Mouse (Mus musculus) heart, postnatal 25 days (tissue): ENCODE results near the gene Ganab. TPM values are rescaled to one million over a fixed set of nuclear protein-coding genes. Genes with fewer than 3 reads are reported as not detected.

ENCODE experiments used
- DNase-seq: peaks from one replicate; pipeline ENCODE4 v3.0.0; 2022; ENCODE audit warnings: low spot score
- intact Hi-C: fragments of 180-260 bp; cut with DNase I; formaldehyde crosslinking; loops from one replicate; pipeline ENCODE4 v1.15.1; 2025
- total RNA-seq, 2 experiments: library from RNA; stranded (reverse); gene quantifications; 2 replicates each; pipeline ENCODE4 v1.2.3; 2021

Ganab gene
- total RNA-seq, 2 experiments from 2014 or later = 55.6 to 58.7 TPM

DNA sequence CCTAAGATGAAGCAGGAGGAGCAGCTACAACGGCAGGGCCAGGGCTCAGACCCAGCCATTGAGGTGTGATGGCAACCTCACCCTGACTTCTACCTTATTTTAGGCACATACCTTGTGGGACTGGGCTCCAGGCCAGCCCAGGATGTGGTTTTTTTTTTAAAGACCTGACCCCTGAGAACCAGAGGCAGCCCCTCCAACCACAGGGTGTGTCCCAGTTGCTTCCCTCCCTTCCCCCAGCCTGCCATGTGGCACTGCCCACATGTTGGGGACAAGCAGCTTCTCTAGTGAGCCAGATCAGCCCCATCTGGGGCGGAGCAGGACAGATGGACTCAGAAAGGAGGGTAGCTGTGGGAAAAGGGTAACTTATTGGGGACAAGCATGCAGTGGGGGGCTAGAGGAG is 28.9 kb downstream of the Ganab start:
- intact Hi-C loops = no loop called here
- no peak for DNase-seq

DNA sequence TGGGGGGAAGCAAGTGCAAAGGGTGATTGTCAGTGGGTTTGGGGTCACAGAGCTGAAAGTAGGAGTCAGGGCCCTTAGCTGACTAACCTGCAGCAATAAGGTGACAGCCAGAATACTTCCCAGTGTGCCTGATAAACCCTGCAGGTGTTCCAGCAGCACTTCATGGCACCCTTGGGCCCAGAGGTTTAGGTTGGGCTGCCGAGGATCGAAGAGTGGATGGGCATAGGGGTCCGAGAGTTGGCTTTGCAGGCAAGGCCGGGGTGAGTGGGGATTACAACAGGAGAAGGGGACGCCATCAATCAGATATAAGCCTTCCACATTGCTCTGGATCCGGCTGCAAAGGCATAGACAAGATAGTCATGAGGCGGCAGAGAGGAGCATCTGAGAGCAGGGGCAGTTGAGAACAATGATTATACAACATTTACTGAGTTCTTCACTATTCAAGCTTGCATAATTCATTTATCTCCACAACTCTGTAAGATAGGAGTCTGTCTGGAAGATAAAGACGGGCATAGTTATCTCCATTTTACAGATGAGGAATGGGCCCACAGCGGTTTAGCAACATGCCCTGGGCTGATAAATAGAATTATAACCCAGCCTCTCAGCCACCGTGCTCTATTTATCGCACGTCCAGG is 30.1 kb downstream of the Ganab start:
- intact Hi-C loops = loop anchor here (2.0 kb wide), 1 partner anchor 15 kb away; no protein-coding TSS in a partner anchor
- no peak for DNase-seq

DNA sequence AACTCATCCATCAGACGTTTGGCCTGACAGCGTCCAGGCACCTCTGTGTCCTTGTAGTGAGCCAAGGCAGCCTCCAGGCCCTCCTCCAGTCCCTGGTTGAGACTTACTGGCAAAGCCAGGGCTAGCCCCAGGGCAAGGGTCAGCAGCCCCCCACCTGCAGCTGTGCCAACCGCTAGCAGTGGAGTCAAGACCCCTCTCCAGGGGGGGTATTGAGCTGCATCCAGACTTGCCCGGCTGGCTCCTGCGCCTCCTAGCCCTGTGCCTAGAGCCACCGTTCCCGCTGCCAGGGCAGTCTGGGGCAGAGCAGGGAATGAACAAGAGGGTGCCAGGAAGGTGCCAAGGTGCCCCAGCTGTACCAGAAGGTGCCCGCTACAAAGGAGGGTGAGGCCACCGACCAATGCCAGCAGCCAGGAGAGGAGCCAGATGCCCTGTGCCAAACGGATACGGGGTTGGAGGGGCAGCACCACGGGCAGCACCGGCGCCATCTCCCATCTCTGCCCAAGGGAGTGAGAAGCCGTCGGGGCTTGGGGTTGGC is 30.9 kb downstream of the Ganab start:
- no peak for DNase-seq
- intact Hi-C loops = loop anchor here (2.0 kb wide), 1 partner anchor 14 kb away; no protein-coding TSS in a partner anchor

GRCm38 (mm10) chr19:8929224-8930088 is 31.6 kb downstream of the Ganab start, which contains the start of the genes Rom1 and Eml3:
Rom1 (minus strand) TSS chr19:8929356.
Eml3 (plus strand) TSS chr19:8929552.
- intact Hi-C loops = loop anchor here (2.0 kb wide), 1 partner anchor 13 kb away; no protein-coding TSS in a partner anchor
- peak; percentile 87 for DNase-seq

DNA sequence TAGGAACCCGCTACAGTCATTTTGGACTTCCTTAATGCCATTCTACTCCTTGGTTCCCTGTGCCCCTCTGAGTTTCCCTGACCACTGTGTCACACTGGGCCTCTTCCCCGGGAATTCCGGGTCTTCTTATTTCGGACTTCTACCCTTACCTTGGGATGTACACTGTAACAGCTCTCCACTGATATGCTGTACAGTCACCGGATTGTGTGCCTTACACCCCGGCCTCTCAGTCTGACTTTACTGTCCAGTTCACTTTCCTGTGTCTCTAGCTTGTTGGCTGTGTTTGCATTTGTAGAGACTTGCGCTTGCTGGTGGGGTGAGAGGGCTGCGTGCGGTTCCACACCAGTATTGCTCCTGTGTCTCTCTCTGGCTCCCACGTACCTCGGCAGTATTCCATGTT is 32.2 kb downstream of the Ganab start:
- intact Hi-C loops = no loop called here
- DNase-seq = no peak

DNA sequence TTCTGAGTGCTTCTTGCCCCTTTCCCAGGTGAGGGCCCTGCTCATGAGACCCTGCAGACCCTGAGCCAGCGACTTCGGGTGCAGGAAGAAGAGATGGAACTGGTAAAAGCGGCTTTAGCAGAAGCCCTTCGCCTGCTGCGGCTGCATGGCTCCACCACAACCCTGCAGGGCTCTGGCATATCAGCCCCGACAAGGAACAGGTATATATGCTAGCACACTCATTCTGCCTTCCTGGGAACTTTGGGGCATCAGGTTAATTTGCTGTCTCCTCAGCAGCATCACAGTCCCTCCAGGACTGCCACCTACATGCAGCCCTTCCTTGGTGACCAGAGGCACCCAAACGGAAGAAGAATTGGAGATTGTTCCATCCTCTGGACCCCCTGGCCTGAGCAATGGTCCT is 32.9 kb downstream of the Ganab start:
- no peak for DNase-seq
- intact Hi-C loops = no loop called here

GRCm38 (mm10) chr19:8936736-8937135 is 38.9 kb downstream of the Ganab start:
- intact Hi-C loops = no loop called here

DNA sequence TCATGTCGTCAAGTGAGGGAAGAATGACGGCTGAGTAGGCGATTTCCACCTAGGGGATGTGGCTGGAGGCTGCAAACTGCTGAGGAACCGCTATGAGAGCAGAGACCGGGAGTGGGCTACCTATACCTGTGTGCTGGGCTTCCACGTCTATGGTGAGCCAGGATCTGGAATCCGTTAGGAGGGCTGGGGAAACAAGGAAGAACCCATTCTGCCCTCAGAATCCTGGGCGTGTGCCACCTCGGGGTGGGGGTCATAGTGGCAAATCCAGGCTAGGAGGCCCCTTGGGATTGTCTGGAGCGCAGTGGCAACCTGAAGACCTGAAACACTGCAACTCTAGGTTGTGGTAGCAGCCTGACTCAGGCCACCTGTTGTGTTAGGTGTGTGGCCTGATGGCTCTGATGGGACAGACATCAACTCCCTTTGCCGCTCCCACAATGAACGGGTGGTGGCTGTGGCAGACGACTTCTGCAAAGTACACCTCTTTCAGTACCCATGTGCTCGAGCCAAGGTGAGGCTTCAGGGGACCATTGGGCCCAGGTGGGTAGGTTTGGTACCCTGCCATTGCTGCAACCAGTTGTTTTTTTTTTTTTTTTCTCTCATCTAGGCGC is 42.8 kb downstream of the Ganab start:
- intact Hi-C loops = loop anchor here (2.0 kb wide), 1 partner anchor 20 kb away; the partner anchor contains the start of gene B3gat3
- no peak for DNase-seq

More at GRCm38 (mm10) chr19:8936736-8937135, 38.9 kb downstream of the Ganab start:
- DNase-seq = no peak

GRCm38 (mm10) chr19:8941136-8941514 is 43.3 kb downstream of the Ganab start:
- intact Hi-C loops = loop anchor here (2.0 kb wide), 1 partner anchor 20 kb away; the partner anchor contains the start of gene B3gat3
- no peak for DNase-seq

DNA sequence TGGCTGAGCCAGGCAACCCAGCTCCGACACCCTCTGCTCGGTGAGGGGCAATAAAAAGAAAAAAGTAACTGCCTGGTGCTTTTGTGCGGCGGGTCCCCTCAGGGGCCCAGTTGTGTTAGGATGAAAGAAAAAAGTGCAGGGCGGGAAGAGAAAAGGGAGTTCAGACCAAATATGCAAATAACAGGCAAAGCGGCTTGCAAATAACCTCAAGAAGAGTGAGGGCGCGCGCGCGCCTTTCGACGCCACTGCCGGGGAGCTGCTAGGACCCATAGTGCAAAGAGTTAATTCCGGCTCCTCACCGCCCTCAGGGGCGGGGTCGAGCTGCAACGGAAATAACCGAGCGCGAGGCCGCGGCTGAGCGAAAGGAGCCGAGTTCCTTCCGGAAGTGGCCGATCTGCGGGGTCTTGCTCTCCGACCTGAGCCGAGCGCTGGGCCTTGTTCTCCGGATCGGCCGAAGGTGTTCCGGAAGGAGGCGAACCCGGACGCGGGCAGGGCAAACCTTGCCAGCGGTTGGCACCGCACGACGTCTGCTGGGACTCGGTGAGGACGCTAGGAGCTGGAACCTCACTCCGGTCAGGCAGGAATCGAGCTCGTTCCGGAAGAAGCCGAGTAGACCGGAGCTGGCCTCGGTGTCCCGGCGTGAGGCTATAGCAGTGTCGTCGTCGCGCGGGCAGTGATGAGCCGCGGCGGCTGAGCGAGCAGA is 43.8 kb downstream of the Ganab start, which contains the start of gene Mta2:
Gene Mta2, plus strand, starts transcription at position 361 of the 703 bp plus-strand sequence.
- DNase-seq = peak; percentile 86
- intact Hi-C loops = loop anchor here (1.0 to 2.0 kb wide), 3 partner anchors 12 to 21 kb away; partner anchors contain the start of genes B3gat3, Eml3, Rom1 and Tut1

- DNase-seq = peak; percentile 28
- intact Hi-C loops = loop anchor here (1.0 to 2.0 kb wide), 2 partner anchors 11 to 14 kb away; partner anchors contain the start of genes Eml3, Rom1 and Tut1
These were observed 44.5 kb downstream of the Ganab start for GRCm38 (mm10) chr19:8942276-8942964.

GRCm38 (mm10) chr19:8943047-8943446 is 45.2 kb downstream of the Ganab start:
- no peak for DNase-seq
- intact Hi-C loops = loop anchor here (2.0 kb wide), 1 partner anchor 14 kb away; the partner anchor contains the start of genes Eml3 and Rom1

- no peak for DNase-seq
- intact Hi-C loops = no loop called here
These were observed 46.2 kb downstream of the Ganab start for GRCm38 (mm10) chr19:8944062-8944461.

DNA sequence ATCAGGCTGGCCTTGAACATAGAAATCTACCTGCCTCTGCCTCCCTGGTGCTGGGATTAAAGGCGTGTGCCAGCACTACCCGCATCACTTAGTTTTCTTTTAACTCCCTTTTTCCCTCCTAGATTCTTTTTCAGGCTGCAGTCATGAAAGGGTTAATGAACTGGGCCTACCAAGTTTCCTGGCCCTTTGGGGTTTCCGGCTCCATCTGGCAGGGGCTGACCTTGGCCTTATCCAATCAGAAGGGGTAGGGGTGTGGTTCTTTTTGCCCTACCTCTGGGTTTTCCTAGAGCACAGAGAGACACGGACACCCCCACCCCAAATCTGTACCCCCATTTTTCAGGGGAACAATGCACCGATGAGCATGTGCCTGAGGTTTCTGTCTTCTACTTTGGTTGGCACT is 46.9 kb downstream of the Ganab start:
- intact Hi-C loops = loop anchor here (5.0 kb wide), 1 partner anchor 32 kb away; no protein-coding TSS in a partner anchor
- DNase-seq = peak; percentile 44

DNA sequence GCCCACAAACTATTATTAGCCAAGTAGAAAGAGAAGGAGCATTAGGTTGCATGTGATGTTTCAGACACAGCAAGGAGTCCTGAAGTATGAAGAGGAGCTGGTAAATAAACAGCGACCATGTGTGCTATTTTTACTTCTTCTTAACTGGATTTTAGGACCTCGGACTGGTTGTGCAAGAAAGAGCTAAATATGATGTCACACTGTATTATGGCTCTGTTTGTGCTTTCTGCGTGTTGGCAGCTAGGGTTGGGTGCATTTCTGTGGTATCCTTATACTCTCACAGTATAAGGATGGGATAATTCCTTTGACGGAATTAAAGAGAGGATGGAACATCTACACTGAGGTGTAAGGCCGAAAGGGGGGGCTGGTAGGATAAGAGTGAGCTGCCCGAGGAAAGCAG is 47.4 kb downstream of the Ganab start:
- intact Hi-C loops = loop anchor here (5.0 kb wide), 1 partner anchor 33 kb away; no protein-coding TSS in a partner anchor
- no peak for DNase-seq

- DNase-seq = no peak
- intact Hi-C loops = loop anchor here (5.0 kb wide), 1 partner anchor 35 kb away; no protein-coding TSS in a partner anchor
These were observed 49.1 kb downstream of the Ganab start for GRCm38 (mm10) chr19:8946929-8947328.

- intact Hi-C loops = no loop called here
These were observed 52.3 kb downstream of the Ganab start for GRCm38 (mm10) chr19:8950190-8950589.

GRCm38 (mm10) chr19:8952241-8952640 is 54.4 kb downstream of the Ganab start:
- DNase-seq = no peak
- intact Hi-C loops = no loop called here

More at GRCm38 (mm10) chr19:8950190-8950589, 52.3 kb downstream of the Ganab start:
- no peak for DNase-seq
